Mouse (Mus musculus) lung, embryonic 14.5 days (tissue): ENCODE measurements around the gene Zg16. TPM values are rescaled to one million over a fixed set of nuclear protein-coding genes. Genes with fewer than 3 reads are reported as not detected.

Source experiments
- ATAC-seq: fragments of 200-750 bp; cut with Nextera tagmentation; 2 replicates; pipeline ENCODE4 v1.8.0; 2017; ENCODE audit warnings: mild to moderate bottlenecking, moderate TSS enrichment, moderate library complexity; ENCODE audit not compliant: insufficient read depth
- DNase-seq: peaks from one replicate; pipeline ENCODE4 v3.0.0-alpha.2; 2015
- H3K27ac ChIP-seq: fragments of 300-500 bp; sonication (generic); 2 replicates; pipeline ENCODE4 v1.5.1; 2014; ENCODE audit warnings: low read depth, mild to moderate bottlenecking, moderate library complexity
- H3K27me3 ChIP-seq: fragments of 300-500 bp; sonication (generic); 2 replicates; pipeline ENCODE4 v1.6.1; 2014; ENCODE audit warnings: low read length, control low read depth; ENCODE audit not compliant: insufficient read depth
- H3K36me3 ChIP-seq: fragments of 300-500 bp; sonication (generic); 2 replicates; pipeline ENCODE4 v1.6.1; 2014; ENCODE audit warnings: control low read depth; ENCODE audit not compliant: insufficient read depth
- H3K4me1 ChIP-seq: fragments of 300-500 bp; sonication (generic); 2 replicates; pipeline ENCODE4 v1.6.1; 2014; ENCODE audit warnings: antibody characterized with exemption, control low read depth; ENCODE audit not compliant: insufficient read depth
- H3K4me2 ChIP-seq: fragments of 300-500 bp; sonication (generic); 2 replicates; pipeline ENCODE4 v1.6.1; 2014; ENCODE audit warnings: mild to moderate bottlenecking
- H3K4me3 ChIP-seq: fragments of 300-500 bp; sonication (generic); 2 replicates; pipeline ENCODE4 v1.5.1; 2014; ENCODE audit warnings: low read depth, low read length
- H3K9ac ChIP-seq: fragments of 300-500 bp; sonication (generic); 2 replicates; pipeline ENCODE4 v1.6.1; 2014
- H3K9me3 ChIP-seq: fragments of 300-500 bp; sonication (generic); 2 replicates; pipeline ENCODE4 v1.6.1; 2016; ENCODE audit warnings: low read depth, low read length, control low read depth
- CTCF ChIP-seq: IDR thresholded peaks from 2 replicates; pipeline ENCODE4 v1.5.1; 2016; ENCODE audit warnings: antibody characterized with exemption, low read depth
- WGBS: fragments of 180-500 bp; shearing (Covaris S2); extraction: QIAGEN DNeasy Blood & Tissue Kit; methylation state at CpG from one replicate; pipeline ENCODE4 v1.1.7; 2014; 5-methylcytosine and 5-hydroxymethylcytosine counted together
- polyA plus RNA-seq: library from polyadenylated mRNA; unstranded; fragments of >200 nt; fragmentation: Nextera tagmentation; extraction: Ambion mirVana; gene quantifications from 2 replicates; pipeline ENCODE4 v1.2.1, GENCODE M21; 2014

The Zg16 gene
- polyA plus RNA-seq, 1 experiment from 2014 or later, result not detected

DNA sequence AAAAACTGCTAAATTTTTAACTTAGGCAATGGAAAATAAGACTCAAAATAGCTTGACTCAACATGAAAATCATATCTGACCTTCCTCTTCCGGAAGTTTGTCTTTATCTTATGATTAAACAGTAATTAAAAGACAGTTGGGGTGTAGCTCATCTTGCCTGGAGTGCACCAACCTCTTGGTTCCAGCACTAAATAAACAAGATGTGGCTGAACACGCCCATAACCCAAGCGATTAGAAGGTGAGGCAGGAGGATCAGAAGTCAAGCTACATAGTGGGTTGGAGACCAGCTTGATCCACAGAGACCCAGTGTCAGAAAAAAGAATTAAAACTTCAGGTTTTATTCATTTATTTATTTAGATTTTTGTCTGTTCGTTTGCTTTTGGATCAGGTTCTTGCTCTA, 3.4 kb downstream of the Zg16 start:
- WGBS, result 63% methylated on average over 4 of the region's 4 CpGs
- H3K27ac ChIP-seq, result no peak overlapping the region
- no peak overlapping the region for H3K4me2 ChIP-seq
- no peak overlapping the region for H3K9ac ChIP-seq
- no peaks in the 10 kb centered on the region for H3K36me3 ChIP-seq
- H3K9me3 ChIP-seq, result no peaks in the 10 kb centered on the region
- H3K4me3 ChIP-seq, result no peak overlapping the region
- no peak for TF ChIP-seq CTCF
- ATAC-seq, result no peak
- DNase-seq, result no peak
- H3K27me3 ChIP-seq, result no peaks in the 10 kb centered on the region
- no peaks in the 10 kb centered on the region for H3K4me1 ChIP-seq

DNA sequence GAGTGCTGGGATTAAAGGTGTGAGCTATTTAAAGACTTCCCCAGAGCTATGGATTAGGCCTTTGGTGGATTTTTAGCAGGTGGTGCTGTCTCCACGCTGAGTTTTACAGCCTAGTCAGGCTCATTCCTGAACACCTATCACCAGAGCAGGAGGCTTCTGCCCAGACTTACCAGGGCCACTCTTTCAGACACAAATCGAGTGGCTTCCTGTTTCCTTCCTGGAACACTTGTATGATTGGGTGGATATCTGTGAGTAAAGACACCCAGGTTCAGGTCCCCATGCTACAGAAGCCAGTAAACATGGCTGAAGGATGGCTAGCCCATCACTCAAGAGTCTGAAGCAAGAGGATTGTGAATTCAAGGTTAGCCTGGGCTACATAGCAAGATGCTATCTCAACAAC, 4.1 kb downstream of the Zg16 start:
- H3K4me1 ChIP-seq, result no peaks in the 10 kb centered on the region
- no peak for ATAC-seq
- no peak overlapping the region for H3K9ac ChIP-seq
- TF ChIP-seq CTCF, result no peak
- no peak overlapping the region for H3K4me3 ChIP-seq
- H3K36me3 ChIP-seq, result no peaks in the 10 kb centered on the region
- H3K4me2 ChIP-seq, result no peak overlapping the region
- no peaks in the 10 kb centered on the region for H3K9me3 ChIP-seq
- H3K27ac ChIP-seq, result no peak overlapping the region
- no peak for DNase-seq
- WGBS, result 51% methylated on average over 2 of the region's 2 CpGs
- no peaks in the 10 kb centered on the region for H3K27me3 ChIP-seq

DNA sequence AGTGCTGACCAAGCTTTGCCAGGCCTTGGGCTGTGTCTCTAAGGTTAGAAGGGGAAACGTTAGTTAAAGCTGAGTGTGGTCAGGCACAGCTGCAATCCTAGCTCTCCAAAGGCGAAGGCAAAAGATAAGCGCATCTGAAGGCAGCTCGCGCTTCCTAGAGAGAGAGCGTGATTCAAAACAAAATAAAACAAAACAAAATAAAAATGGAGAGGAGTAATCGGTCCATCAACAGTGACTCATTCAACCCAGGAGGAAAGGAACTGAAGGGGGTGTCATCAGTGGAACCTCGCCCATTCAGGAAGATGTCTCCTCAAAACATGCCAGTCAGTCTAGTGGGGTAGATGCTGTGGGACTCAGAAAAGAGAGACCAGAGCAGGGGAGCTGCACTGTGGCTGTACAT, 4.9 kb downstream of the Zg16 start:
- no peak overlapping the region for H3K9ac ChIP-seq
- H3K4me2 ChIP-seq, result no peak overlapping the region
- no peaks in the 10 kb centered on the region for H3K9me3 ChIP-seq
- H3K4me1 ChIP-seq, result no peaks in the 10 kb centered on the region
- TF ChIP-seq CTCF, result no peak
- ATAC-seq, result no peak
- H3K27me3 ChIP-seq, result no peaks in the 10 kb centered on the region
- DNase-seq, result no peak
- no peak overlapping the region for H3K27ac ChIP-seq
- no peak overlapping the region for H3K4me3 ChIP-seq
- no peaks in the 10 kb centered on the region for H3K36me3 ChIP-seq
- WGBS, result 75% methylated on average over 8 of the region's 8 CpGs

DNA sequence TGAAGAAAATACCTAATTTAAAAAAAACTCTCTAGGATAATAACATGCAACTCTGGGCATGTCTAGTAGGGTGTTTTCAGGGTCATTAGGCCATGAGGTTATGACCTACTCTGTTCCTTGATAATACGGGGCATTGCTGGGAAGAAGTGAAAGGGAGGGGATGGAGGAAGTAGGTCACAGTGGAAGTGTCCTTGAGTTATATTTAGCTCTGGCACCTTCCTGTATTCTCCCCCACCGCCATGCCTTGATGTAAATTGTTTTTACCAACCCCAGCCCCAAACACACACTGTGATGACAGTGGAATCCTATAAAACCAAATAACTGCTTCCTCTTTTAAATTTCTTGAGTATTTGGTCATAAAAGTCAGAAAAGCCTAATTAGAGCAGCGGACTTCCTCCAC, 7.1 kb downstream of the Zg16 start:
- H3K4me1 ChIP-seq, result no peaks in the 10 kb centered on the region
- H3K9ac ChIP-seq, result no peak overlapping the region
- DNase-seq (no peak), ATAC-seq (no peak)
- no peaks in the 10 kb centered on the region for H3K36me3 ChIP-seq
- no peaks in the 10 kb centered on the region for H3K9me3 ChIP-seq
- no peak overlapping the region for H3K27ac ChIP-seq
- H3K4me3 ChIP-seq, result no peak overlapping the region
- no peak for TF ChIP-seq CTCF
- H3K27me3 ChIP-seq, result no peaks in the 10 kb centered on the region
- no peak overlapping the region for H3K4me2 ChIP-seq
- 52% methylated on average over 3 of the region's 3 CpGs for WGBS

DNA sequence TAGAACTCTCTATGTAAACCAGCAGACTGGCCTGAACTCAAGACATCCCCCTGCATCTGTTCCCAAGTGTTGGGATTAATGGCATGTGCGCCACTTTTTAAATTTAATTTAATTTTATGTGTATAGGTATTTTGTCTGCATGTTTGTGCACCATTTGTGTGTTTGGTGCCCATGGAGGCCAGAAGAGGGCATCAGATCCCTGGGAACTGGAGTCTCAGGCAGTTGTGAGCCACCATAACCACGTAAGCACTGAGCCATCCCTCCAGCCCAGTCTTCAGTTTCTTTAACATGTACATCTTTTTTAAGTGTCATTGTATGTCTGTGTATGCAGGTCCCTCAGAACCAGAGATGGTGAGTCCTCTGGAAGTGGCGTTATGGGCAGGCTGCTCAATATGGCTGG, 9.4 kb downstream of the Zg16 start:
- 78% methylated on average over 3 of the region's 3 CpGs for WGBS
- ATAC-seq (no peak), DNase-seq (no peak)

DNA sequence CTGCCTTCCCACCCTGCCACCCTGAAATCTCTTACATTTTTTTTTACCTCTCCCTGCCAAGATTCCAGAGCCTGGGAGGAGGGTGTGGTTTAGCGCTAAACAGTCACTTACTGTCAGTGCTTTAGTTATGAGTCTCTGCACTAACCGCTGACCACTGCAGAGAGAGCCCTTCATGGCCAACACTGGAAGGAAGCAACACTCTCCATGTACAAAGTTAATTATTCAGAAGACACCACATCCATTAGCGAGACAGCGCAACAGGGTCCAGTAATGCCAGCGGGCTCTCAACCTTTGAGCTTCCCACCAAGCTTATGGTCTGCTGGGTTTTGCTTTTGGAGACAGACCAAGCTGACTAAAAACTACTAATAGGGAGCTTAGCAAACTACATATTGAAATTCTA, 10.9 kb downstream of the Zg16 start:
- no peaks in the 10 kb centered on the region for H3K4me1 ChIP-seq
- no peaks in the 10 kb centered on the region for H3K9me3 ChIP-seq
- TF ChIP-seq CTCF, result no peak
- H3K27ac ChIP-seq, result no peak overlapping the region
- no peak overlapping the region for H3K4me2 ChIP-seq
- no peak overlapping the region for H3K4me3 ChIP-seq
- no peak for ATAC-seq
- no peaks in the 10 kb centered on the region for H3K36me3 ChIP-seq
- WGBS, result 78% methylated on average over 5 of the region's 5 CpGs
- H3K27me3 ChIP-seq, result no peaks in the 10 kb centered on the region
- H3K9ac ChIP-seq, result no peak overlapping the region
- DNase-seq, result no peak

More for the DNA sequence above, 9.4 kb downstream of the Zg16 start:
- no peaks in the 10 kb centered on the region for H3K9me3 ChIP-seq
- H3K27ac ChIP-seq, result no peak overlapping the region
- no peak for TF ChIP-seq CTCF
- H3K4me2 ChIP-seq, result no peak overlapping the region
- no peak overlapping the region for H3K4me3 ChIP-seq
- no peaks in the 10 kb centered on the region for H3K27me3 ChIP-seq
- H3K36me3 ChIP-seq, result no peaks in the 10 kb centered on the region
- H3K4me1 ChIP-seq, result no peaks in the 10 kb centered on the region
- no peak overlapping the region for H3K9ac ChIP-seq

DNA sequence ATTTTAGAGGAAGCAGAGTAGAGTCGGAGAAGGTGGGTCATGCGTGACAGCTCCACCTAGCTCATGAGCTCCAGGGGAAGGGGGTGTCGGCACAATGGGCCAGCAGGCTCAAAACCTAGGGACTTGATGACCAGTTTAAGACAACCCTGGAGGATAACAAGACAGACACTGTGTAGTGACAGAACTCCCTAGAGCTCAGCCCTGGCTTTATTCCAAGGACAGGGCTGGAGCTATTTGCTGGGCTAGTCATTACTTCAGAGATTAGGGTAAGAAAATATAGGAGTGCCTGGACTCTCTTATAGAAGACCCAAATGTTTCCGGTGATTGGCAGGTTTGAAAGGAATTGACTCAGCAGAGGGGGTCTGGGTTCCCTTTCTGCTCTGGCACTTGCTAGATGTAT, 13.9 kb downstream of the Zg16 start:
- Histone ChIP-seq H3K4me2 (no peak overlapping the region), H3K27me3 (no peaks in the 10 kb centered on the region), H3K4me3 (no peak overlapping the region), H3K9ac (no peak overlapping the region), H3K4me1 (no peaks in the 10 kb centered on the region), H3K27ac (no peak overlapping the region), H3K36me3 (no peaks in the 10 kb centered on the region), H3K9me3 (no peaks in the 10 kb centered on the region)
- 83% methylated on average over 4 of the region's 4 CpGs for WGBS
- peak; percentile 52 for DNase-seq
- no peak for TF ChIP-seq CTCF
- ATAC-seq, result no peak

DNA sequence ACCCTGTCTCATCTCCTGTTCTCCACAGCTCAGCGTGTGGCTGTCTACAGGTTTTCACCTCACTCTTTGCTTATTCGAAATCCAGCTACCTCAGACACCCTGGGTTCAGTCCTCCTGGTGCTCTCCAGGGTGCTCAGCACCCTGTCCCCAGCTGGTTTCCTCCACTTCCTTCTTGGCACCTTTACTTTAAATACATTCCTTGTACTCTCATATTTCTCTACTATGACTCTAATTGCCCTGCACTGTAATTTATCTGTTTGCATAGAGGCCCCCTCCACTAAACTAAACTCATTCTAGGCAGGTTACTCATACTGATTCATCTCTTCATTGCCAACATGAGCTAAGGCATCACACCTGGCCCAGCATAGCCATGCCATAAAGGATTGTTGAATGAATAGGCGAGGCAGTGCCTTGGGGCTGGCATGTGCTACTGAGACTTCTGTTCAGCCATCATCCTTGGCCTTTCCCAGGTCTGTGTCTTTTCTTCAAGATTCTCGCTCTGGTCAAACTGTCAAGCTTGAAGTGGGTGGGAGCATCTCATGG, 16.2 kb downstream of the Zg16 start:
- TF ChIP-seq CTCF, result no peak
- H3K4me2 ChIP-seq, result no peak overlapping the region
- no peaks in the 10 kb centered on the region for H3K4me1 ChIP-seq
- H3K27me3 ChIP-seq, result no peaks in the 10 kb centered on the region
- H3K36me3 ChIP-seq, result no peaks in the 10 kb centered on the region
- H3K4me3 ChIP-seq, result no peak overlapping the region
- H3K9ac ChIP-seq, result no peak overlapping the region
- ATAC-seq (no peak), DNase-seq (no peak)
- 64% methylated on average over 4 of the region's 4 CpGs for WGBS
- no peak overlapping the region for H3K27ac ChIP-seq
- H3K9me3 ChIP-seq, result no peaks in the 10 kb centered on the region
